19 mouse cellular contexts compared by ENCODE assay signal in genomic region chr1:182040538-182040937, GRCm38 (mm10). TPM values are rescaled to one million over a fixed set of nuclear protein-coding genes. Genes with fewer than 3 reads are reported as not detected.
"Had no signal": no experiment of that assay in that cellular context is flagged by ENCODE, and none has a peak within 500 bp of the region (broad histone marks: within the 10 kb centered on the region; RNA-seq: fewer than 3 reads in every experiment).

No protein-coding gene starts in this region.

- H3K4me1 ChIP-seq: lung, embryonic 15.5 days had no signal

- H3K9ac ChIP-seq: liver, postnatal 0 days; lung, embryonic 15.5 days; midbrain, embryonic 13.5 days; midbrain, embryonic 15.5 days; neural tube, embryonic 12.5 days had no signal

- H3K27me3 ChIP-seq: lung, embryonic 15.5 days; megakaryocyte, embryonic 14.5 days; midbrain, embryonic 13.5 days; midbrain, embryonic 15.5 days; neural tube, embryonic 12.5 days had no signal

- H3K4me3 ChIP-seq: lung, embryonic 15.5 days; megakaryocyte, embryonic 14.5 days; midbrain, embryonic 13.5 days; midbrain, embryonic 15.5 days; neural tube, embryonic 12.5 days had no signal

- H3K27ac ChIP-seq: lung, embryonic 15.5 days; macrophage; midbrain, embryonic 13.5 days; midbrain, embryonic 15.5 days; neural tube, embryonic 12.5 days had no signal

- H3K36me3 ChIP-seq: lung, embryonic 15.5 days; midbrain, embryonic 13.5 days; midbrain, embryonic 15.5 days; neural tube, embryonic 12.5 days had no signal

- H3K9me3 ChIP-seq: lung, embryonic 15.5 days; megakaryocyte, embryonic 14.5 days; midbrain, embryonic 13.5 days; midbrain, embryonic 15.5 days; neural tube, embryonic 12.5 days had no signal

- DNase-seq: liver, postnatal 0 days; lung, adult 2 months; lung, postnatal 14 days; lung, postnatal 36 days; retina, postnatal 1 day; right cerebral cortex, adult 18-20 months; right cerebral cortex, postnatal 25 days; right cerebral cortex, postnatal 4 days; spleen, adult 18-20 months; thymus, adult 2 months; thymus, postnatal 25 days; thymus, postnatal 4 days had no signal

RNA-seq across cellular contexts. Expression of gene Enah, which starts 20.7 kb away (rescaled TPM):
- total RNA-seq: monocyte, adult 5-6 weeks had no signal
